Mouse (Mus musculus) bone marrow macrophage, adult 2 months (primary cell): ENCODE measurements at regions not wholly inside any gene's neighbourhood (a gene's known extent, or its start where the extent isn't known, plus 50 kb on each side); places are given as distances from the start of the nearest gene placed in this dataset.

Experiments used
- H3K27ac ChIP-seq: 2 replicates; pipeline ENCODE4 v1.5.1; 2012; ENCODE audit warnings: low read depth, low read length; ENCODE audit not compliant: insufficient read depth
- H3K4me1 ChIP-seq: 2 replicates; pipeline ENCODE4 v1.6.1; 2012; ENCODE audit warnings: low read length; ENCODE audit not compliant: control insufficient read depth, insufficient read depth
- H3K4me3 ChIP-seq: 2 replicates; pipeline ENCODE4 v1.5.1; 2012; ENCODE audit warnings: mild to moderate bottlenecking, low read length, moderate library complexity; ENCODE audit not compliant: insufficient read depth
- CTCF ChIP-seq: IDR thresholded peaks from 2 replicates; pipeline ENCODE4 v1.5.1; 2012; ENCODE audit warnings: low read depth, mild to moderate bottlenecking, low read length, moderate library complexity
- POLR2A ChIP-seq: IDR thresholded peaks from 2 replicates; pipeline ENCODE4 v1.6.1; 2012; ENCODE audit warnings: mild to moderate bottlenecking, low read depth, low read length, borderline replicate concordance

- H3K4me3 ChIP-seq = no peak overlapping the region
- TF ChIP-seq CTCF (no peak), POLR2A (no peak)
- no peak overlapping the region for H3K27ac ChIP-seq
- H3K4me1 ChIP-seq = no peaks in the 10 kb centered on the region
Measured at GRCm38 (mm10) chr2:75246082-75246743, 412.8 kb upstream of the Hnrnpa3 start.

DNA sequence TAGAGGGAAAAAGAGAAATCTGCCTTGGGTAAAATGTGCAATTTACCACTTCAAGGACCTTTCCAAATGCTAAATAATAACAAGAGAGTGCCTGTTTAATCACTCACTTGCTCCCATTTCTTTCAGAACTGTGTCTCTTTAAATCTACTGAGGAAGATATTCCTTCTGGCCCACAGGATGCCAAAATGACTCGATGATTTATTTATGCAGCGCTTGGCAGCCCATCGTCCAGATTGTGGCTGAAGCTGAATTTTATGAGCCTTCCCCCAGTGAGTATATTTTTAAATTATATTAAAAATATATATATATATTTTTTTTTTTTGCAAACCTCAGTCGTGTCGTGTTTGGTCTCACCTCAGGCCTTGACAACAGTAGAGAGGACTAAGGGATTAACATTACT is 410.8 kb upstream of the Hnrnpa3 start:
- no peak overlapping the region for H3K27ac ChIP-seq
- TF ChIP-seq POLR2A (no peak), CTCF (no peak)
- no peak overlapping the region for H3K4me3 ChIP-seq
- H3K4me1 ChIP-seq = no peaks in the 10 kb centered on the region

- Histone ChIP-seq H3K4me3 (no peak overlapping the region), H3K4me1 (no peaks in the 10 kb centered on the region)
Measured at GRCm38 (mm10) chr2:75250507-75250906, 408.6 kb upstream of the Hnrnpa3 start.

DNA sequence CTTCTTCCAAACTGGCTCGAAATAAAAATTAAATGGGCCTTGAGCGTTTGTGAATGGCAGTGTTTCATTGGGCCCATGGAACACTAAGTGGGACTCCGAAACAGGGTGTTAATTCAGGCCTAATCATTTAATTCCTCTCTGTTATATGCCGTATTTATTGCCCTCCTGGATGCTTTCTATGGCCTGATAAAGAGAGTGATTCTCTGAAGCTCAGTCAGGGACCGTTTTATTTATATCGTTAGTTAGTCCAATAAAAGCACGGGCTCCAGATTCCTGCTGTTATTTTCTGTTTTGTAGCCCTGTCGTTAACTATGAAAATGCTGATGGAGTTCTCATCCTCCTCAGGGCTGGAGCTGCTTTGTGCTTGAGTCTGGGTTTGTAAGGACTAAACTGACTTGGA is 406.2 kb upstream of the Hnrnpa3 start:
- no peak for TF ChIP-seq CTCF
- TF ChIP-seq POLR2A = no peak
- Histone ChIP-seq H3K4me1 (no peaks in the 10 kb centered on the region), H3K27ac (no peak overlapping the region), H3K4me3 (no peak overlapping the region)

More at GRCm38 (mm10) chr2:75250507-75250906, 408.6 kb upstream of the Hnrnpa3 start:
- no peak for TF ChIP-seq POLR2A
- TF ChIP-seq CTCF = no peak
- no peak overlapping the region for H3K27ac ChIP-seq

DNA sequence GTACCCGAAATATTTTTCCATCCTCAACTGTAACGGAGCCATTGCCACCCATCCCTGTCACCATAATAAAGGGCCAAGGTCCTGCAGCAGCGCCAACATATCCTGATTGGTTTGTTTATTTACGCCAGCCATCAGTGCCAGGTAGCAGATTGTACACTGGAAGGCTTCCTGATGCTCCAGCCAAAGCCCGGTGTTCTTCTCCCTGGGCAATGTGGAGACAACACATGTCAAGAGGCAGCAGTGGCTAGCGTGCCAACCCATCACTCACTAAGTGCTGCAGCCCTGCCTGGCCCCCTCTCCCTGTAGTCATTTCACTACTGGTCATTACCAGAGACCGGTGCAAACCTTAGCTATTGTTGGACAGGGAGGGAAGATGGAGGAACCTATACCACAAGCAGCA is 393.8 kb upstream of the Hnrnpa3 start:
- no peak for TF ChIP-seq CTCF
- TF ChIP-seq POLR2A = no peak
- H3K4me1 ChIP-seq = no peaks in the 10 kb centered on the region
- H3K4me3 ChIP-seq = no peak overlapping the region
- H3K27ac ChIP-seq = no peak overlapping the region

GRCm38 (mm10) chr2:75265739-75266699 is 393.0 kb upstream of the Hnrnpa3 start:
- no peaks in the 10 kb centered on the region for H3K4me1 ChIP-seq
- no peak for TF ChIP-seq CTCF
- no peak for TF ChIP-seq POLR2A

DNA sequence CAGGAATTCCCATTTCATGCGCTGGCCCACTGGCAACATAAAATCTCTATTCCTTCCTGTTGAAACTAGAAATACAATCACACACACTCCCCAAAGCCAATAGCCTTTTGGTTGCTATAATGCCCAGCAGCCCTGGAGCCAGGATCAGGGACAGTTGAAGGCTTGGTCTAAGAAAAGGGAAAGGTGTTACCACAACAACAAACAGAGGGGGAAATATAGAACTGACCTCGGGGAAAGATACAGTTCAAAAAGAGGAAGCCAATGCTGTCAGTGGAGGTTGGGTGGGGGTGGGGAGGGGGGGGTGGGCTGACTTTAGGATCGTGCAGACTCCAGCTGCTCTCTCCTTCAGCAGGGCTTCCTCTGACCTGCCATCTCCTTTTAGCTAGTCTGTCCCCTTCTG is 391.1 kb upstream of the Hnrnpa3 start:
- H3K4me3 ChIP-seq = no peak overlapping the region

More at GRCm38 (mm10) chr2:75265739-75266699, 393.0 kb upstream of the Hnrnpa3 start:
- no peak overlapping the region for H3K27ac ChIP-seq
- no peak overlapping the region for H3K4me3 ChIP-seq

DNA sequence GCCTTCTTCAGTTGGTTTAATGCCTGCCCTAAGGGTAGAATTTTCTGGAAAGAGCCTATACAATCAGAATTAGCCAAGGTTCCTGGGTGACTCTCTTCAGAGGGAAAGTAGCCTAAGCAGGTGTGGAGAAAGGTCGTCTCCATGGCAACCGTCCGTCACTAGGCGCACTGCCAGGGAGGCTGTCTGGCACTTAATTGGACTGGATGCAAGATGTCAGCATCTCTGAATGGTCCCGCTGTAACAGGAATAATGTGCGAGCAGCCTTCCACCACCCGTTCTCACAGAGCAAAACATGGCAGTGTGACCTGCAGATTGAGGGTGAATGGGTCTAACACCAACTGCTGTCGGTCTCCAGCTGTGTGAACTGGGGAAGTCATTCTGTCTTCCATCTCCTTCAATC is 389.6 kb upstream of the Hnrnpa3 start:
- no peak overlapping the region for H3K27ac ChIP-seq
- H3K4me3 ChIP-seq = no peak overlapping the region
- TF ChIP-seq CTCF (no peak), POLR2A (no peak)
- H3K4me1 ChIP-seq = no peaks in the 10 kb centered on the region

More for the DNA sequence above, 391.1 kb upstream of the Hnrnpa3 start:
- no peaks in the 10 kb centered on the region for H3K4me1 ChIP-seq
- TF ChIP-seq POLR2A = no peak
- TF ChIP-seq CTCF = no peak
- no peak overlapping the region for H3K27ac ChIP-seq

- no peaks in the 10 kb centered on the region for H3K4me1 ChIP-seq
- no peak overlapping the region for H3K4me3 ChIP-seq
- no peak for TF ChIP-seq CTCF
- TF ChIP-seq POLR2A = no peak
- no peak overlapping the region for H3K27ac ChIP-seq
Measured at GRCm38 (mm10) chr2:75270115-75270514, 388.9 kb upstream of the Hnrnpa3 start.

DNA sequence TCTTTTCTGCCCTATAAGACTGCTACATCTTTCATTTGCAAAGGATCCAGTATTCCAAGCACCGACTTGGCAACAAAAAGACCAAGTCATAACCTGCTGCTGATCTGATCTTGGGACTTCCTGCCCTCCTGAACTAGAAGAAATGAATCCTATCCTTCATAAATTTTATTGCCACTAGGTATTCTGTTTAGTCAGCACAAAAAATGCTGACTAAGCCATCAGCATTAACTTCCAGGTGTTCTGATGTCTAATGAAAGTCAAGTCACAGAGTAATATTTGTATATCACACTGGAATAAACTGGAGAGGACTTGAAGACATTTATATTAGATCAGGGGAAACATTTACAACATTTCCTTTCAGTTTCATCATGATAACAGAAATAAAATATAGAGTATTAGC is 371.2 kb upstream of the Hnrnpa3 start:
- TF ChIP-seq POLR2A (no peak), CTCF (no peak)
- Histone ChIP-seq H3K4me1 (no peaks in the 10 kb centered on the region), H3K4me3 (no peak overlapping the region), H3K27ac (no peak overlapping the region)
